Mouse (Mus musculus): ENCODE measurements at regions not wholly inside any gene's neighbourhood (a gene's known extent, or its start where the extent isn't known, plus 50 kb on each side); places are given as distances from the start of the nearest gene placed in this dataset.

GRCm38 (mm10) chr6:93260827-93261226, 317.5 kb upstream of the Adamts9 start:
- no peak for ATAC-seq
- no peaks in the 10 kb centered on the region for H3K9me3 ChIP-seq (ENCODE audit: control insufficient read depth, low read length)
- 74% methylated on average over 4 of the region's 4 CpGs for WGBS

GRCm38 (mm10) chr6:93257130-93257841, 314.0 kb upstream of the Adamts9 start:
- 56% methylated on average over 5 of the region's 5 CpGs for WGBS
- Histone ChIP-seq H3K4me3 (ENCODE audit: low read length) (no peak overlapping the region), H3K4me2 (ENCODE audit: low read depth, low read length) (no peak overlapping the region), H3K27ac (ENCODE audit: low read length) (no peak overlapping the region), H3K27me3 (replicated peaks; ENCODE audit: control insufficient read depth, insufficient read depth, low read length) (no peaks in the 10 kb centered on the region), H3K9ac (ENCODE audit: low read depth, low read length) (no peak overlapping the region), H3K9me3 (ENCODE audit: control insufficient read depth, low read length) (no peaks in the 10 kb centered on the region), H3K36me3 (ENCODE audit: control insufficient read depth, insufficient read depth, low read length) (no peaks in the 10 kb centered on the region), H3K4me1 (ENCODE audit: control insufficient read depth, insufficient read depth, low read length) (no peaks in the 10 kb centered on the region)
- ATAC-seq = no peak

More at GRCm38 (mm10) chr6:93260827-93261226, 317.5 kb upstream of the Adamts9 start:
- Histone ChIP-seq H3K36me3 (ENCODE audit: control insufficient read depth, insufficient read depth, low read length) (no peaks in the 10 kb centered on the region), H3K27me3 (replicated peaks; ENCODE audit: control insufficient read depth, insufficient read depth, low read length) (no peaks in the 10 kb centered on the region), H3K27ac (ENCODE audit: low read length) (no peak overlapping the region), H3K9ac (ENCODE audit: low read depth, low read length) (no peak overlapping the region), H3K4me2 (ENCODE audit: low read depth, low read length) (no peak overlapping the region), H3K4me3 (ENCODE audit: low read length) (no peak overlapping the region), H3K4me1 (ENCODE audit: control insufficient read depth, insufficient read depth, low read length) (no peaks in the 10 kb centered on the region)

- no peaks in the 10 kb centered on the region for H3K9me3 ChIP-seq (ENCODE audit: control insufficient read depth, low read length)
- no peak overlapping the region for H3K27ac ChIP-seq (ENCODE audit: low read length)
- no peak overlapping the region for H3K4me3 ChIP-seq (ENCODE audit: low read length)
- H3K4me2 ChIP-seq (ENCODE audit: low read depth, low read length) = no peak overlapping the region
- no peaks in the 10 kb centered on the region for H3K36me3 ChIP-seq (ENCODE audit: control insufficient read depth, insufficient read depth, low read length)
- no peaks in the 10 kb centered on the region for H3K27me3 ChIP-seq (replicated peaks; ENCODE audit: control insufficient read depth, insufficient read depth, low read length)
- no peak for ATAC-seq
- no peak overlapping the region for H3K9ac ChIP-seq (ENCODE audit: low read depth, low read length)
- WGBS = 71% methylated on average over 7 of the region's 7 CpGs
- H3K4me1 ChIP-seq (ENCODE audit: control insufficient read depth, insufficient read depth, low read length) = no peaks in the 10 kb centered on the region
These were observed 310.5 kb upstream of the Adamts9 start for GRCm38 (mm10) chr6:93253746-93254145.

GRCm38 (mm10) chr6:93248973-93249372, 305.7 kb upstream of the Adamts9 start:
- WGBS = 90% methylated on average over 4 of the region's 4 CpGs
- H3K9ac ChIP-seq (ENCODE audit: low read depth, low read length) = no peak overlapping the region
- no peaks in the 10 kb centered on the region for H3K27me3 ChIP-seq (replicated peaks; ENCODE audit: control insufficient read depth, insufficient read depth, low read length)
- no peaks in the 10 kb centered on the region for H3K36me3 ChIP-seq (ENCODE audit: control insufficient read depth, insufficient read depth, low read length)
- no peak overlapping the region for H3K4me3 ChIP-seq (ENCODE audit: low read length)
- H3K27ac ChIP-seq (ENCODE audit: low read length) = no peak overlapping the region
- H3K4me1 ChIP-seq (ENCODE audit: control insufficient read depth, insufficient read depth, low read length) = no peaks in the 10 kb centered on the region
- no peaks in the 10 kb centered on the region for H3K9me3 ChIP-seq (ENCODE audit: control insufficient read depth, low read length)
- H3K4me2 ChIP-seq (ENCODE audit: low read depth, low read length) = no peak overlapping the region
- ATAC-seq = no peak

GRCm38 (mm10) chr6:93246498-93247242, 303.4 kb upstream of the Adamts9 start:
- Histone ChIP-seq H3K27me3 (replicated peaks; ENCODE audit: control insufficient read depth, insufficient read depth, low read length) (no peaks in the 10 kb centered on the region), H3K4me2 (ENCODE audit: low read depth, low read length) (no peak overlapping the region), H3K4me1 (ENCODE audit: control insufficient read depth, insufficient read depth, low read length) (no peaks in the 10 kb centered on the region), H3K9me3 (ENCODE audit: control insufficient read depth, low read length) (no peaks in the 10 kb centered on the region), H3K27ac (ENCODE audit: low read length) (no peak overlapping the region), H3K4me3 (ENCODE audit: low read length) (no peak overlapping the region), H3K36me3 (ENCODE audit: control insufficient read depth, insufficient read depth, low read length) (no peaks in the 10 kb centered on the region), H3K9ac (ENCODE audit: low read depth, low read length) (no peak overlapping the region)
- 72% methylated on average over 6 of the region's 6 CpGs for WGBS
- no peak for ATAC-seq

- Histone ChIP-seq H3K27me3 (replicated peaks; ENCODE audit: control insufficient read depth, insufficient read depth, low read length) (no peaks in the 10 kb centered on the region), H3K27ac (ENCODE audit: low read length) (no peak overlapping the region), H3K9me3 (ENCODE audit: control insufficient read depth, low read length) (no peaks in the 10 kb centered on the region), H3K9ac (ENCODE audit: low read depth, low read length) (no peak overlapping the region), H3K4me3 (ENCODE audit: low read length) (no peak overlapping the region), H3K4me1 (ENCODE audit: control insufficient read depth, insufficient read depth, low read length) (no peaks in the 10 kb centered on the region), H3K4me2 (ENCODE audit: low read depth, low read length) (no peak overlapping the region), H3K36me3 (ENCODE audit: control insufficient read depth, insufficient read depth, low read length) (no peaks in the 10 kb centered on the region)
- WGBS = 75% methylated on average over 5 of the region's 5 CpGs
- ATAC-seq = no peak
These were observed 292.3 kb upstream of the Adamts9 start for GRCm38 (mm10) chr6:93235550-93235949.

- Histone ChIP-seq H3K4me1 (ENCODE audit: control insufficient read depth, insufficient read depth, low read length) (no peaks in the 10 kb centered on the region), H3K27ac (ENCODE audit: low read length) (no peak overlapping the region), H3K9ac (ENCODE audit: low read depth, low read length) (no peak overlapping the region), H3K4me2 (ENCODE audit: low read depth, low read length) (no peak overlapping the region), H3K36me3 (ENCODE audit: control insufficient read depth, insufficient read depth, low read length) (no peaks in the 10 kb centered on the region), H3K9me3 (ENCODE audit: control insufficient read depth, low read length) (no peaks in the 10 kb centered on the region), H3K27me3 (replicated peaks; ENCODE audit: control insufficient read depth, insufficient read depth, low read length) (no peaks in the 10 kb centered on the region), H3K4me3 (ENCODE audit: low read length) (no peak overlapping the region)
- 75% methylated on average over 9 of the region's 9 CpGs for WGBS
- no peak for ATAC-seq
These were observed 289.3 kb upstream of the Adamts9 start for GRCm38 (mm10) chr6:93232636-93233035.

- Histone ChIP-seq H3K4me3 (ENCODE audit: low read length) (no peak overlapping the region), H3K36me3 (ENCODE audit: control insufficient read depth, insufficient read depth, low read length) (no peaks in the 10 kb centered on the region), H3K27ac (ENCODE audit: low read length) (peak overlapping the region; percentile 58), H3K4me2 (ENCODE audit: low read depth, low read length) (no peak overlapping the region), H3K9me3 (ENCODE audit: control insufficient read depth, low read length) (no peaks in the 10 kb centered on the region), H3K9ac (ENCODE audit: low read depth, low read length) (no peak overlapping the region), H3K27me3 (replicated peaks; ENCODE audit: control insufficient read depth, insufficient read depth, low read length) (no peaks in the 10 kb centered on the region), H3K4me1 (ENCODE audit: control insufficient read depth, insufficient read depth, low read length) (no peaks in the 10 kb centered on the region)
- 33% methylated on average over 5 of the region's 5 CpGs for whole genome bisulfite sequencing
- 0 out of 2 replicates have a peak, but pooled peaks have one; percentile 18 for ATAC-seq
These were observed 287.2 kb upstream of the Adamts9 start for GRCm38 (mm10) chr6:93230450-93230849.

- Histone ChIP-seq H3K9me3 (ENCODE audit: control insufficient read depth, low read length) (no peaks in the 10 kb centered on the region), H3K36me3 (ENCODE audit: control insufficient read depth, insufficient read depth, low read length) (no peaks in the 10 kb centered on the region), H3K4me2 (ENCODE audit: low read depth, low read length) (no peak overlapping the region), H3K27me3 (replicated peaks; ENCODE audit: control insufficient read depth, insufficient read depth, low read length) (no peaks in the 10 kb centered on the region), H3K4me3 (ENCODE audit: low read length) (no peak overlapping the region), H3K27ac (ENCODE audit: low read length) (no peak overlapping the region), H3K9ac (ENCODE audit: low read depth, low read length) (no peak overlapping the region), H3K4me1 (ENCODE audit: control insufficient read depth, insufficient read depth, low read length) (peaks cover 4% of the 10 kb centered on the region; the same call in 1 of the 2 replicates)
- ATAC-seq = no peak
- 90% methylated on average over 2 of the region's 2 CpGs for WGBS
These were observed 286.0 kb upstream of the Adamts9 start for GRCm38 (mm10) chr6:93229320-93229719.

Measured in intestine, embryonic 16.5 days (tissue).